Mouse (Mus musculus): ENCODE measurements around the gene Gm42906. TPM values are rescaled to one million over a fixed set of nuclear protein-coding genes. Genes with fewer than 3 reads are reported as not detected.

Gm42906 gene
- polyA plus RNA-seq, 1 experiment from 2014 or later: not detected

- TF ChIP-seq CTCF (IDR thresholded peaks at IDR 0.05; ENCODE audit: low read depth): no peak
- H3K4me2 ChIP-seq: no peak overlapping the region
- H3K4me3 ChIP-seq (ENCODE audit: low read depth, low read length): no peak overlapping the region
- H3K4me1 ChIP-seq (ENCODE audit: insufficient read depth): no peaks in the 10 kb centered on the region
- no peak overlapping the region for H3K27ac ChIP-seq (ENCODE audit: low read depth)
- 64% methylated on average over 7 of the region's 7 CpGs for WGBS
- H3K9ac ChIP-seq: no peak overlapping the region
- ATAC-seq (ENCODE audit: insufficient read depth) (no peak), DNase-seq (peak; percentile 53)
- no peaks in the 10 kb centered on the region for H3K27me3 ChIP-seq (ENCODE audit: insufficient read depth, low read length)
- no peaks in the 10 kb centered on the region for H3K9me3 ChIP-seq (ENCODE audit: low read depth, low read length)
- H3K36me3 ChIP-seq (ENCODE audit: insufficient read depth): no peaks in the 10 kb centered on the region
Measured at GRCm38 (mm10) chr5:151279531-151279930, 148.4 kb downstream of the Gm42906 start.

- Histone ChIP-seq H3K9me3 (ENCODE audit: low read depth, low read length) (no peaks in the 10 kb centered on the region), H3K27ac (ENCODE audit: low read depth) (peak overlapping the region; percentile 4; the same call in 1 of the 2 replicates), H3K4me3 (ENCODE audit: low read depth, low read length) (no peak overlapping the region), H3K36me3 (ENCODE audit: insufficient read depth) (no peaks in the 10 kb centered on the region), H3K4me1 (ENCODE audit: insufficient read depth) (no peaks in the 10 kb centered on the region), H3K4me2 (no peak overlapping the region), H3K9ac (no peak overlapping the region), H3K27me3 (ENCODE audit: insufficient read depth, low read length) (no peaks in the 10 kb centered on the region)
- peak; percentile 49 for DNase-seq
- peak; percentile 75; the same call in 1 of the 2 replicates for ATAC-seq (ENCODE audit: insufficient read depth)
- 64% methylated on average over 6 of the region's 6 CpGs for WGBS
- no peak for TF ChIP-seq CTCF (IDR thresholded peaks at IDR 0.05; ENCODE audit: low read depth)
Measured at GRCm38 (mm10) chr5:151277927-151278326, 150.0 kb downstream of the Gm42906 start.

- no peaks in the 10 kb centered on the region for H3K27me3 ChIP-seq (ENCODE audit: insufficient read depth, low read length)
- H3K36me3 ChIP-seq (ENCODE audit: insufficient read depth): no peaks in the 10 kb centered on the region
- H3K27ac ChIP-seq (ENCODE audit: low read depth): no peak overlapping the region
- no peaks in the 10 kb centered on the region for H3K4me1 ChIP-seq (ENCODE audit: insufficient read depth)
- ATAC-seq (ENCODE audit: insufficient read depth) (no peak), DNase-seq (no peak)
- WGBS: 95% methylated on average over 2 of the region's 2 CpGs
- no peak for TF ChIP-seq CTCF (IDR thresholded peaks at IDR 0.05; ENCODE audit: low read depth)
- H3K9me3 ChIP-seq (ENCODE audit: low read depth, low read length): no peaks in the 10 kb centered on the region
- no peak overlapping the region for H3K4me2 ChIP-seq
- no peak overlapping the region for H3K4me3 ChIP-seq (ENCODE audit: low read depth, low read length)
- no peak overlapping the region for H3K9ac ChIP-seq
Measured at GRCm38 (mm10) chr5:151275986-151276385, 152.0 kb downstream of the Gm42906 start.

GRCm38 (mm10) chr5:151274265-151274664, 153.7 kb downstream of the Gm42906 start:
- Histone ChIP-seq H3K4me1 (ENCODE audit: insufficient read depth) (no peaks in the 10 kb centered on the region), H3K36me3 (ENCODE audit: insufficient read depth) (no peaks in the 10 kb centered on the region), H3K9ac (no peak overlapping the region), H3K4me2 (no peak overlapping the region), H3K27ac (ENCODE audit: low read depth) (no peak overlapping the region), H3K27me3 (ENCODE audit: insufficient read depth, low read length) (no peaks in the 10 kb centered on the region), H3K9me3 (ENCODE audit: low read depth, low read length) (no peaks in the 10 kb centered on the region), H3K4me3 (ENCODE audit: low read depth, low read length) (no peak overlapping the region)
- no peak for ATAC-seq (ENCODE audit: insufficient read depth)
- no peak for TF ChIP-seq CTCF (IDR thresholded peaks at IDR 0.05; ENCODE audit: low read depth)
- no peak for DNase-seq
- WGBS: 56% methylated on average over 6 of the region's 6 CpGs

GRCm38 (mm10) chr5:151270815-151271214, 157.1 kb downstream of the Gm42906 start:
- DNase-seq: no peak
- no peak for TF ChIP-seq CTCF (IDR thresholded peaks at IDR 0.05; ENCODE audit: low read depth)

GRCm38 (mm10) chr5:151266896-151267634, 160.9 kb downstream of the Gm42906 start:
- 73% methylated on average over 14 of the region's 14 CpGs for WGBS
- DNase-seq (no peak), ATAC-seq (ENCODE audit: insufficient read depth) (no peak)
- H3K9ac ChIP-seq: no peak overlapping the region
- no peak overlapping the region for H3K27ac ChIP-seq (ENCODE audit: low read depth)
- no peak for TF ChIP-seq CTCF (IDR thresholded peaks at IDR 0.05; ENCODE audit: low read depth)
- no peaks in the 10 kb centered on the region for H3K27me3 ChIP-seq (ENCODE audit: insufficient read depth, low read length)
- no peaks in the 10 kb centered on the region for H3K36me3 ChIP-seq (ENCODE audit: insufficient read depth)
- no peaks in the 10 kb centered on the region for H3K9me3 ChIP-seq (ENCODE audit: low read depth, low read length)
- no peak overlapping the region for H3K4me2 ChIP-seq
- H3K4me3 ChIP-seq (ENCODE audit: low read depth, low read length): no peak overlapping the region
- H3K4me1 ChIP-seq (ENCODE audit: insufficient read depth): no peaks in the 10 kb centered on the region

More at GRCm38 (mm10) chr5:151270815-151271214, 157.1 kb downstream of the Gm42906 start:
- no peak overlapping the region for H3K9ac ChIP-seq
- no peak overlapping the region for H3K4me2 ChIP-seq
- no peaks in the 10 kb centered on the region for H3K4me1 ChIP-seq (ENCODE audit: insufficient read depth)
- no peaks in the 10 kb centered on the region for H3K9me3 ChIP-seq (ENCODE audit: low read depth, low read length)
- no peak overlapping the region for H3K4me3 ChIP-seq (ENCODE audit: low read depth, low read length)
- H3K27me3 ChIP-seq (ENCODE audit: insufficient read depth, low read length): no peaks in the 10 kb centered on the region
- H3K27ac ChIP-seq (ENCODE audit: low read depth): no peak overlapping the region
- no peaks in the 10 kb centered on the region for H3K36me3 ChIP-seq (ENCODE audit: insufficient read depth)
- ATAC-seq (ENCODE audit: insufficient read depth): no peak
- 89% methylated on average over 5 of the region's 5 CpGs for WGBS

- no peak overlapping the region for H3K4me2 ChIP-seq
- TF ChIP-seq CTCF (IDR thresholded peaks at IDR 0.05; ENCODE audit: low read depth): no peak
- ATAC-seq (ENCODE audit: insufficient read depth) (no peak), DNase-seq (no peak)
- no peaks in the 10 kb centered on the region for H3K36me3 ChIP-seq (ENCODE audit: insufficient read depth)
- H3K9ac ChIP-seq: no peak overlapping the region
- no peaks in the 10 kb centered on the region for H3K27me3 ChIP-seq (ENCODE audit: insufficient read depth, low read length)
- no peak overlapping the region for H3K27ac ChIP-seq (ENCODE audit: low read depth)
- no peak overlapping the region for H3K4me3 ChIP-seq (ENCODE audit: low read depth, low read length)
- no peaks in the 10 kb centered on the region for H3K4me1 ChIP-seq (ENCODE audit: insufficient read depth)
- no peaks in the 10 kb centered on the region for H3K9me3 ChIP-seq (ENCODE audit: low read depth, low read length)
- WGBS: 81% methylated on average over 2 of the region's 2 CpGs
Measured at GRCm38 (mm10) chr5:151261558-151261957, 166.4 kb downstream of the Gm42906 start.

Measured in lung, embryonic 14.5 days (tissue).